Mouse (Mus musculus) cerebral cortex, adult 2 months (tissue): ENCODE results near the gene Elavl3.

ENCODE experiments used
- WGBS: fragments of 180-500 bp; shearing (Covaris S2); methylation state at CpG from one replicate; pipeline ENCODE4 v1.1.7; 2018; 5-methylcytosine and 5-hydroxymethylcytosine counted together

The Elavl3 gene

GRCm38 (mm10) chr9:22004546-22004945 lies 47.3 kb downstream of the Elavl3 start:
- WGBS, result 91% methylated on average over 12 of the region's 12 CpGs

GRCm38 (mm10) chr9:22003163-22003554 lies 48.7 kb downstream of the Elavl3 start:
- under 1% methylated on average over 18 of the region's 18 CpGs for WGBS

- WGBS, result 5% methylated on average over 57 of the region's 57 CpGs
Measured at GRCm38 (mm10) chr9:22002194-22003162, 49.3 kb downstream of the Elavl3 start, which contains the start of the genes Ccdc151 and Prkcsh. Gene Ccdc151, minus strand, starts transcription at chr9:22002634. Gene Prkcsh, plus strand, starts transcription at chr9:22002806.

DNA sequence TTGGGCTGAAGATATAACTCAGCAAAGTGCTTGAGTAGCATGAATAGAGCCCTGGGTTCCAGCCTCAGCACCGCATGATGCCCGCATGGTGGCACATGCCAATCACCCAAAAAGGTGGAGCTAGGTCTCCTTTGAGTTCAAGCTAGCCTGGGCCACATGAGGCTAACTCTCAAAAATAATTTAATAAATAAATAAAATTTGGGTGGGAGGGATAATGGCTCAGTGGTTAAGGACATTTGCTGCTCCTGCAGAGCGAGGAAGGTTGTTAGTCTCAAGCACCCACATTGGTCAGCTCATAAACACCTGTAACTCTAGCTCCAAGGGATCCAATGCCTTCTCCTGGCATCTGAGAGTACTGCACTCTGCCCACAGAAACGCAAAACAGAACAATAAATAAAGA lies 50.2 kb downstream of the Elavl3 start:
- 87% methylated on average over 4 of the region's 4 CpGs for WGBS

GRCm38 (mm10) chr9:22000296-22000695 lies 51.5 kb downstream of the Elavl3 start:
- WGBS, result 96% methylated on average over 6 of the region's 6 CpGs

GRCm38 (mm10) chr9:21996178-21996867 lies 55.5 kb downstream of the Elavl3 start:
- WGBS, result 80% methylated on average over 3 of the region's 3 CpGs

DNA sequence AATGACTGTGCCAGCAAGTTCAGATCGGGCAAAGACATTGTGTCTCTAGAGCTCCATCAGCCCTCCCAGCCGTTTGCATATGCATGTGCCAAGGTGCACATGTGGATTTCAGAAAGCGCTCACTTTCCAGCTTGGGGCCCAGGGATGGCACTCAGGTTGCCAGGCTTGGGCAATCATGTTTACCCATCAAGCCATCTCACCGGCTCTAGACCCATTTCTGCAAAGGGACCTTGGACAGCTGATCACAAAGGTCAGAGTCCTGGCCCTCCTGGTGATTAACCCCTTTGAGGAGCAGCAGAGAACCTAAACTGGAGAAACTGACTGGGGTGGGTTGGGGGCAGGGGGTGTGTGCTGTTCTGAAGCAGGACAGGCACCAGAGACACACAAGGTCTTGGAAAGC lies 59.6 kb downstream of the Elavl3 start:
- 83% methylated on average over 4 of the region's 4 CpGs for WGBS

GRCm38 (mm10) chr9:21989230-21990110 lies 62.4 kb downstream of the Elavl3 start, which contains the start of gene Rgl3:
Gene Rgl3, minus strand, starts transcription at chr9:21989446.
- 21% methylated on average over 42 of the region's 42 CpGs for WGBS

GRCm38 (mm10) chr9:21988421-21989101 lies 63.3 kb downstream of the Elavl3 start:
- WGBS, result 2% methylated on average over 32 of the region's 32 CpGs

DNA sequence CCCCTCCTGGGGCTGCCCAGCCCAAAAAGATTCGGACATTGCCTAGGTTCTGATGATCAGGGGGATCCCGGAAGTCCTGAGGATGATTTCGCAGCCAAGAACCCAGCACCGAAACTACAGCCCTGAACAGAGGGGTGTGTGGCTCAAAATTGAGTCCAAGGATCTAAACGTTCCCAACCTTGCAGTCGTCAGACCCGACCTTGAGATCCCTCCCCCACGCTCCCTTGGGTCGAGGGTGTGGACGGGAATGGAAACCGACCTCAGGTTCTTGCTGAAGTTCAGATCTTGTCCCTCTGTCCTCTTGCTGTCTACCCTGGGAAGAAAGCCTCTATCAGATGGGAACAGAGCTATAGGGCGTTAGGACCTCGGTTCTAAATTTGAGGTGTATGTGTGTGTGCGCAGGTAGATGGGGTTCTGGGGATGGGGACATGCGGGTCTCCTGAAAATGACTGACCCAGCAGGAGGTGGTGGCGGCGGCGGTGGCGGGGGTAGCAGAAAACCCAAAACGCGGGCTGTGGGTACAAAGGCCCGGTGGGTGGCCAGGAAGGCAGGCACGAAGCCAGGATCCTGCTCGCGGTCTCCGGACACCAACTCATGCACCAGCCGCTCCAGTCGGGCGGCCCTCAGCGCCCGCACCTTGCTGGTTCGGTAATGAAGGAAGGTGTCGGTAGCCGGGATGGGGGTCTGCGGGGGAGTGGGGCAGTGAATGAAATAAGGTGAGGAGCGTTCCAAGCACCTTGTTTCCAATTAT lies 64.1 kb downstream of the Elavl3 start:
- WGBS, result 25% methylated on average over 36 of the region's 36 CpGs

GRCm38 (mm10) chr9:21983911-21984310 lies 67.9 kb downstream of the Elavl3 start:
- WGBS, result 63% methylated on average over 3 of the region's 3 CpGs

- WGBS, result 89% methylated on average over 4 of the region's 4 CpGs
Measured at GRCm38 (mm10) chr9:21978398-21979128, 73.3 kb downstream of the Elavl3 start.

- 52% methylated on average over 2 of the region's 2 CpGs for WGBS
Measured at GRCm38 (mm10) chr9:21977972-21978371, 73.9 kb downstream of the Elavl3 start.

- 47% methylated on average over 5 of the region's 5 CpGs for WGBS
Measured at GRCm38 (mm10) chr9:21977331-21977730, 74.5 kb downstream of the Elavl3 start.

DNA sequence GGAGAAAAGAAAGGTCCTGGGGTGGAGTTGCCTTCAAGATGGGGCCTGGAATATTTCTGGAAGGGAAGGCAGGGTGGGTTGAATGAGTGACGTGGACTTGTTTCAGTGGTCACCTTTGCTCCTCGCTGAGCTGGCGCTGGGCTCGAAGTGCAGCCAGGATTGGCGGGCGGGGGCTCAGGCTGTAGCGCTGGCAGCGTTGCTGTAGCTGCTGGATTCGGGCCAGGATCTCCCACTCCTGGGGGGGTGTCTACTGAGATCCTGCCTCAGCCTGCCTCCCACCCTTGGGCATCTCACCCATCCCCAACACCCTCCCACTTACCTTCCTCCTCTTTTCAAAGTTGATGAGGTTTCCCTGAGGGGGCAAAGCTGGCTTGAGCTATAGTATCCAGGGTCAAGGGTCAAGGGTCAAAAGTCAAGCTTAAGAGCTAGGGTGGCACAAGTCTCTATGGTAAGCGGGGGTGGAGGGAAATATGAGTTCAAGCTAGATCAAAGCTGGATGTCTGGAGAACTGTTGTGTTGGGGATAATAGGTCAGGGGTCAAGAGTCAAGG lies 75.1 kb downstream of the Elavl3 start:
- 60% methylated on average over 10 of the region's 10 CpGs for WGBS

GRCm38 (mm10) chr9:21969304-21969703 lies 82.5 kb downstream of the Elavl3 start:
- 90% methylated on average over 4 of the region's 4 CpGs for WGBS

- WGBS, result 62% methylated on average over 6 of the region's 6 CpGs
Measured at GRCm38 (mm10) chr9:21968883-21969282, 82.9 kb downstream of the Elavl3 start.
